Mouse (Mus musculus): Measurements from ENCODE around the gene Atraid.

Atraid gene

DNA sequence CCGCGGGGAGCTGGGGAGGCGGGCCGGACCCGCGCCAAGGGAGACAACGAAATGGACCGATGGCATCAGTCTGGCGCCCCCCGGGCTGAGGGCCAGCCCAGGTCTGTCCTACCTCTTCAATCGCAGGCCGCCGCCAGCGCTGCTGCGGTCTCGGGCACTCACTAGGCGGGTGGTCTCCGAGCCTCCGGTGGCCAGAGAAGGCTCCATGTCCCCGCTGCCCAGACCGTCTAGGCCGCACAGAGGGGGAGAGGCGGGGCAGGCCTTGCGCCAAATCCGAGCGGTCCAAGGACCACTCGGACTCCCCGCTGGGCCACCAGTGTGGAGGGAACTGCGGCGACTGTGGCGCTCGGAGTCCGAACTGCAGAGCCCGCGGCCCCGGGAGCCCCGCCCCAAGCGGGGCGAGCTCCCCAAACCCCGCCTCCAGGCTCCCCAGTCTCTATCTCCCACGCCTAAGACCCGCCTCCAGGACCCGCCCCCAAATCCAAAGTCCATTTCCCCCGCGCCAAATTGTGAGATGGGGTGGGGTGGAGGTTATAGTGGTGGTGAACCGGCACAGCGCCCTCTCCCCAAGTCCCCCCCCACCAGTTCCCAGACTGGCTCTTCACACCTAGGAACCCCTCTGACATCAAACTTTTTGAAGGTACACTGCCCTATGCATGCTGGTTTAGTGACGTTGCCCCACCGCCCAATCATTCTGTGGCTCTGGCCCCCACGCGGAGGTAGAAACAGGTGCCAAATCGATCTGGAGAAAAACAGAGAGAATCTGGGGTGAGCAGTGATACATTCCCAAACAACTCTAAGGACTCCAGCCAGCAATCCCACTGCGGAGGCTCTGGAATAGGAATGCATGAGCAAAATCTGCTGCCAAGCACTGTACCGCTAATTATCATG, 45.3 kb downstream of the Atraid start:
- ATAC-seq (ENCODE audit: insufficient number of reproducible peaks, low FRiP score, low TSS enrichment): no peak

- no peak for ATAC-seq (ENCODE audit: insufficient number of reproducible peaks, low FRiP score, low TSS enrichment)
Measured at GRCm38 (mm10) chr5:31094100-31094798, 46.1 kb downstream of the Atraid start.

DNA sequence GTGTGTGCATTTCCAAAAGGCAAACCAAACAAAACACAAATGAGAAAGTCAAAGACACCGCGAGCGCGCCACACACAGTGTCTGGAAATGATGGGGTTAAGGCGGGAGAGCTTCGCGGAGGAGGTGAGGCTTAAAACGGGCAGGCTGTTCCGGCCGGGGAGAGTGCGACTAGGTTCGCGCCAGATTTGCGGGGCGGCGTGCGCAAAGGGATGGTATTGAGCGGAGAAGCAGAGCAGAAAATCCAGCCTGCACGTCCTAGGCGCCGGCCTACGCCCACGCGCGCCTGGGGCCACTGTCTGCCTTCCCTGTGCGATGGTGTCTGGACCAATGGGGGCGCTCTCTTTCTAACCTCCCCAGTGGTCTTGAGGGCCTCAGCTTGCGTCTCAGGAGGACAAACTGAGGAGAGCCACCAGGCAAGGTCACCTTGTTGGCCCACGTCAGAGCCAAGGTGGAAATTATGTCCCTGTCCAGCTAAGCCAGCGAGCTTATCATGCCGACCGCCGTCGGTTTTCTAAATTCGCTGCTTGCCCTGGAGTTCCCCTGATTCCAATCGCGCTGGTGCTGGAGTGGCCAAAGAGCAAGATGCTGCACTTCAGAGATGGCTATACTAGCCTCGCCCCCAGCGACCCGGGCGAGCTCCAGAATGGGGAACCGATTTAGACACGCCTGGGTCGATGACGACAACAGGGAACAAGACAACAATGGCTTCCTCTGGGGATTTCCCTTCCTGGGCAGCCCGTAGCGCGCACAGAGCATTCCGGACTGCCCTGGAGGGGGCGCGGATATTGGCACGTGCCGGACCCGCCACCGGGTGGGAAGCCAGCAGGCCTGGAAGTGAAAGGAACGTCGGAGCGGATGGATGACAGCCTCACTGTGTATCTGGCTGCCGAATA, 46.9 kb downstream of the Atraid start:
- no peak for ATAC-seq (ENCODE audit: insufficient number of reproducible peaks, low FRiP score, low TSS enrichment)

DNA sequence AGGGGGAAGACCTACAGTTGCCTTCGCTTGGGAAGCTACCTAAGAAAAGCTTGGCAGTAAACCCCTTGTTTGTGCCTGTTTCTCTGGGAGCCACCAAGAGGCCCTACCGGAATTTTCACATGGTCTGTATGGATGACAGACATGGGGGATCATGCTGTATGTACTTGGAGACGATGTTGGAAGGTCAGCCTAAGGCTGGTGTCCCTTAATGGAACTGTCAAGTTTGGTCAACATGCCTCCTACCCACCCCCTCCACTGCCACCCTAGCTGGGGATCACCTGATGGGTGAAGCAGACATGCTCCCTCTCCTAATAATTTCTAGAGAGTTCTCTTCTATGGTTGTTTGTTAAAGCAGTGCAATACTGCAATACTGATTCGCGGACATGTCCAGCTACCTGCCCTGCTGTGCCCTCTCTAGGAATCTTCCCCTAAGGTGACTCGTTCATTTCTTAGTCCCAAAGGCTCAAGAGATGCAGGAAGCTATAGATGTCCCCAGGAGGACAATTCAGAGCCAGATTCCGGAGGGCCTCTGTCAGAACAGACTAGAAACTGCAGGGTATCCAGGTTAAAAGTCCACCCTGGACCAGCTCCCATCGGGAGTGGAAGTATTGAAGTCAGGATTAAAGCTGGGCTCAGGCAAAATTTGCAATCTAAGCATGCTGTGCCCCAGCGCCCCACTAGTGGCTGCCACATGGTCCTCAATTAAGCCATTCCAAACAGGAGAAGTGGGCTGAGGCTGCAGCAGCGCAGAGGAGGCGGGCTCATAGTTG, 47.8 kb downstream of the Atraid start:
- no peak for ATAC-seq (ENCODE audit: insufficient number of reproducible peaks, low FRiP score, low TSS enrichment)

Measured in cerebellum, adult (tissue).